Mouse (Mus musculus): Measurements from ENCODE around the gene P4htm. TPM values are rescaled to one million over a fixed set of nuclear protein-coding genes. Genes with fewer than 3 reads are reported as not detected.

The P4htm gene
- polyA plus RNA-seq, 1 experiment from 2014 or later = 23.6 TPM

- no peak overlapping the region for H3K4me3 ChIP-seq (replicated peaks; ENCODE audit: low read length)
- no peak overlapping the region for H3K9ac ChIP-seq (replicated peaks; ENCODE audit: low read depth, low read length)
- no peak overlapping the region for H3K27ac ChIP-seq (ENCODE audit: low read length)
- peaks cover 45% of the 10 kb centered on the region for H3K36me3 ChIP-seq (ENCODE audit: control insufficient read depth, insufficient read depth)
- ATAC-seq = no peak
- H3K9me3 ChIP-seq (ENCODE audit: control insufficient read depth, low read length) = no peaks in the 10 kb centered on the region
- WGBS = 92% methylated on average over 1 of the region's 1 CpGs
- no peaks in the 10 kb centered on the region for H3K4me1 ChIP-seq (replicated peaks; ENCODE audit: control insufficient read depth, insufficient read depth, low read length)
- no peak overlapping the region for H3K4me2 ChIP-seq (ENCODE audit: low read length)
- H3K27me3 ChIP-seq (replicated peaks; ENCODE audit: control insufficient read depth, insufficient read depth, low read length) = no peaks in the 10 kb centered on the region
These were observed 66.5 kb downstream of the P4htm start for GRCm38 (mm10) chr9:108530954-108531353.

MicroRNAs encoded within 50 kb of the gene (microRNA counts, 519-probe panel; counts per million panel counts)
- 2,781 counts per million, percentile 71 among the panel's probes with 10 or more counts for microRNA mmu-miR-191
- 2,618 counts per million, percentile 66 among the panel's probes with 10 or more counts for microRNA mmu-miR-425

Small RNA genes within 50 kb of the gene (microRNA-seq; reads per million reads assigned to microRNA genes)
- gene Gm24083 = not detected
- not detected for gene Mir191
- gene Mir425 = 1,346 reads per million, percentile 81 among the genes with 10 or more reads in this experiment

Other genes with a start within 250 kb of the P4htm start
- gene Usp4, start 249.8 kb downstream of the P4htm start, polyA plus RNA-seq (2015; fragmentation: Nextera tagmentation; extraction: Ambion mirVana) = 146 and 163 TPM in 2 replicates
- gene 1700102P08Rik, start 204.9 kb downstream of the P4htm start, polyA plus RNA-seq (2015; fragmentation: Nextera tagmentation; extraction: Ambion mirVana) = 2.0 and 2.2 TPM in 2 replicates
- gene Ccdc36, start 169.2 kb downstream of the P4htm start, polyA plus RNA-seq (2015; fragmentation: Nextera tagmentation; extraction: Ambion mirVana) = 0.96 and 0.99 TPM in 2 replicates
- gene BC048562, start 161.2 kb downstream of the P4htm start, polyA plus RNA-seq (2015; fragmentation: Nextera tagmentation; extraction: Ambion mirVana) = not detected in 2 replicates
- gene Ccdc71, start 137.1 kb downstream of the P4htm start, polyA plus RNA-seq (2015; fragmentation: Nextera tagmentation; extraction: Ambion mirVana) = 61.4 and 68.7 TPM in 2 replicates
- 42.6 and 55.6 TPM in 2 replicates for gene Klhdc8b, start 136.1 kb downstream of the P4htm start, polyA plus RNA-seq (2015; fragmentation: Nextera tagmentation; extraction: Ambion mirVana)
- 17.6 and 23.4 TPM in 2 replicates for gene Lamb2, start 117.9 kb downstream of the P4htm start, polyA plus RNA-seq (2015; fragmentation: Nextera tagmentation; extraction: Ambion mirVana)
- 85.9 and 91.5 TPM in 2 replicates for gene Usp19, start 107.1 kb downstream of the P4htm start, polyA plus RNA-seq (2015; fragmentation: Nextera tagmentation; extraction: Ambion mirVana)
- 69.1 and 71.5 TPM in 2 replicates for gene Qars, start 90.0 kb downstream of the P4htm start, polyA plus RNA-seq (2015; fragmentation: Nextera tagmentation; extraction: Ambion mirVana)
- 152 and 164 TPM in 2 replicates for gene Qrich1, start 80.9 kb downstream of the P4htm start, polyA plus RNA-seq (2015; fragmentation: Nextera tagmentation; extraction: Ambion mirVana)
- gene Impdh2, start 37.4 kb downstream of the P4htm start, polyA plus RNA-seq (2015; fragmentation: Nextera tagmentation; extraction: Ambion mirVana) = 118 and 128 TPM in 2 replicates
- 68.9 and 77.4 TPM in 2 replicates for gene Ndufaf3, start 30.2 kb downstream of the P4htm start, polyA plus RNA-seq (2015; fragmentation: Nextera tagmentation; extraction: Ambion mirVana)
- 258 and 296 TPM in 2 replicates for gene Dalrd3, start 27.8 kb downstream of the P4htm start, polyA plus RNA-seq (2015; fragmentation: Nextera tagmentation; extraction: Ambion mirVana)
- gene Wdr6, start 18.9 kb downstream of the P4htm start, polyA plus RNA-seq (2015; fragmentation: Nextera tagmentation; extraction: Ambion mirVana) = 209 and 267 TPM in 2 replicates
- 59.9 and 61.8 TPM in 2 replicates for gene Arih2, start 51.7 kb upstream of the P4htm start, polyA plus RNA-seq (2015; fragmentation: Nextera tagmentation; extraction: Ambion mirVana)
- 46.3 and 47.8 TPM in 2 replicates for gene Slc25a20, start 64.4 kb upstream of the P4htm start, polyA plus RNA-seq (2015; fragmentation: Nextera tagmentation; extraction: Ambion mirVana)
- 37.6 and 41.3 TPM in 2 replicates for gene Prkar2a, start 91.6 kb upstream of the P4htm start, polyA plus RNA-seq (2015; fragmentation: Nextera tagmentation; extraction: Ambion mirVana)
- 183 and 224 TPM in 2 replicates for gene Ip6k2, start 186.1 kb upstream of the P4htm start, polyA plus RNA-seq (2015; fragmentation: Nextera tagmentation; extraction: Ambion mirVana)
- 20.5 and 35.1 TPM in 2 replicates for gene Nckipsd, start 210.7 kb upstream of the P4htm start, polyA plus RNA-seq (2015; fragmentation: Nextera tagmentation; extraction: Ambion mirVana)
- 18.9 and 22.3 TPM in 2 replicates for gene Celsr3, start 228.7 kb upstream of the P4htm start, polyA plus RNA-seq (2015; fragmentation: Nextera tagmentation; extraction: Ambion mirVana)